Mouse (Mus musculus) thymus, adult 2 months (tissue): ENCODE data around the gene Prss30.

Experiments
- CTCF ChIP-seq: fragments of 200-500 bp; IDR thresholded peaks from 2 replicates; pipeline ENCODE4 v1.5.1; 2012; ENCODE audit warnings: mild to moderate bottlenecking, control low read depth, low read length, moderate library complexity, borderline replicate concordance; ENCODE audit not compliant: control insufficient read depth, poor library complexity, insufficient read depth; ENCODE audit errors: extremely low read depth
- POLR2A ChIP-seq: fragments of 200-500 bp; IDR thresholded peaks from 2 replicates; pipeline ENCODE4 v1.6.1; 2012; ENCODE audit warnings: mild to moderate bottlenecking, low read length, control low read depth, moderate library complexity; ENCODE audit not compliant: control insufficient read depth, poor library complexity, insufficient read depth; ENCODE audit errors: extremely low read depth

- TF ChIP-seq CTCF: no peak
- no peak for TF ChIP-seq POLR2A
Observed at GRCm38 (mm10) chr17:24000404-24000803, 20.0 kb upstream of the Prss30 start.
